Mouse (Mus musculus) R1 (cell line): Measurements from ENCODE around the gene Rab12.
A peak's percentile ranks its signal among the peaks of the same experiment; 100 is the strongest.
"Not testable (repeated sequence)": the region's sequence is repeated elsewhere in the genome, so short reads cannot be mapped to it uniquely, and the experiment has no call there.

Experiments
- DNase-seq: peaks from one replicate; pipeline ENCODE4 v3.0.0-alpha.2; 2018; ENCODE audit warnings: low read depth, low spot score

Rab12 gene

GRCm38 (mm10) chr17:66519554-66520553 is at the start of gene Rab12:
Rab12 (minus strand) TSS chr17:66519729.
- DNase-seq, result peak; percentile 84

GRCm38 (mm10) chr17:66564213-66564612 is 44.7 kb upstream of the Rab12 start:
- DNase-seq, result no peak

- DNase-seq, result no peak
These were observed 44.0 kb upstream of the Rab12 start for GRCm38 (mm10) chr17:66563551-66563950.

- no peak for DNase-seq
These were observed 41.9 kb upstream of the Rab12 start for GRCm38 (mm10) chr17:66561380-66561779.

GRCm38 (mm10) chr17:66558404-66559317 is 39.1 kb upstream of the Rab12 start:
- peak; percentile 82 for DNase-seq

GRCm38 (mm10) chr17:66552690-66553089 is 33.2 kb upstream of the Rab12 start:
- DNase-seq, result no peak

- DNase-seq, result peak; percentile 70
These were observed 31.0 kb upstream of the Rab12 start for GRCm38 (mm10) chr17:66550486-66550885.

GRCm38 (mm10) chr17:66532285-66532684 is 12.8 kb upstream of the Rab12 start:
- no peak for DNase-seq

GRCm38 (mm10) chr17:66523396-66523795 is 3.9 kb upstream of the Rab12 start:
- DNase-seq, result no peak

GRCm38 (mm10) chr17:66522631-66523030 is 3.1 kb upstream of the Rab12 start:
- not testable (repeated sequence) for DNase-seq

- DNase-seq, result peak; percentile 53
These were observed 514 bp downstream of the Rab12 start for GRCm38 (mm10) chr17:66518877-66519553.

GRCm38 (mm10) chr17:66516953-66517352 is 2.6 kb downstream of the Rab12 start:
- DNase-seq, result peak; percentile 27

- peak; percentile 48 for DNase-seq
These were observed 5.1 kb downstream of the Rab12 start for GRCm38 (mm10) chr17:66514288-66514995.

GRCm38 (mm10) chr17:66512202-66512956 is 7.2 kb downstream of the Rab12 start:
- DNase-seq, result peak; percentile 70

GRCm38 (mm10) chr17:66510221-66510683 is 9.3 kb downstream of the Rab12 start:
- DNase-seq, result peak; percentile 72

GRCm38 (mm10) chr17:66507049-66507954 is 12.2 kb downstream of the Rab12 start:
- peak; percentile 64 for DNase-seq

GRCm38 (mm10) chr17:66504964-66505363 is 14.6 kb downstream of the Rab12 start:
- DNase-seq, result no peak

- DNase-seq, result no peak
These were observed 15.3 kb downstream of the Rab12 start for GRCm38 (mm10) chr17:66504248-66504647.

GRCm38 (mm10) chr17:66503466-66503865 is 16.1 kb downstream of the Rab12 start:
- no peak for DNase-seq
